Mouse (Mus musculus): ENCODE data around the gene Prkch. TPM values are rescaled to one million over a fixed set of nuclear protein-coding genes. Genes with fewer than 3 reads are reported as not detected.

The Prkch gene
- total and polyA plus RNA-seq, 2 experiments from 2014 or later = 10.4 to 16.7 TPM

GRCm38 (mm10) chr12:73630596-73630995 lies 46.0 kb downstream of the Prkch start:
- Histone ChIP-seq H3K4me1 (ENCODE audit: insufficient read depth) (no peaks in the 10 kb centered on the region), H3K27me3 (ENCODE audit: insufficient read depth, low read length) (no peaks in the 10 kb centered on the region), H3K4me2 (ENCODE audit: low read depth) (no peak overlapping the region), H3K9ac (no peak overlapping the region), H3K4me3 (ENCODE audit: low read depth, low read length) (no peak overlapping the region), H3K36me3 (ENCODE audit: insufficient read depth) (no peaks in the 10 kb centered on the region), H3K9me3 (ENCODE audit: low read length) (no peaks in the 10 kb centered on the region), H3K27ac (ENCODE audit: low read depth, low read length) (no peak overlapping the region)
- no peak for TF ChIP-seq CTCF (IDR thresholded peaks at IDR 0.05; ENCODE audit: low read depth)
- DNase-seq (no peak), ATAC-seq (no peak)
- WGBS = 81% methylated on average over 11 of the region's 11 CpGs

GRCm38 (mm10) chr12:73631148-73631547 lies 46.6 kb downstream of the Prkch start:
- Histone ChIP-seq H3K9ac (no peak overlapping the region), H3K27me3 (ENCODE audit: insufficient read depth, low read length) (no peaks in the 10 kb centered on the region), H3K9me3 (ENCODE audit: low read length) (no peaks in the 10 kb centered on the region), H3K27ac (ENCODE audit: low read depth, low read length) (no peak overlapping the region), H3K4me3 (ENCODE audit: low read depth, low read length) (no peak overlapping the region), H3K36me3 (ENCODE audit: insufficient read depth) (no peaks in the 10 kb centered on the region), H3K4me1 (ENCODE audit: insufficient read depth) (no peaks in the 10 kb centered on the region), H3K4me2 (ENCODE audit: low read depth) (no peak overlapping the region)
- 74% methylated on average over 11 of the region's 11 CpGs for WGBS
- ATAC-seq = no peak
- TF ChIP-seq CTCF (IDR thresholded peaks at IDR 0.05; ENCODE audit: low read depth) = no peak
- DNase-seq = no peak

GRCm38 (mm10) chr12:73632671-73633244 lies 48.2 kb downstream of the Prkch start:
- no peak overlapping the region for H3K4me2 ChIP-seq (ENCODE audit: low read depth)
- DNase-seq (no peak), ATAC-seq (no peak)
- WGBS = 28% methylated on average over 8 of the region's 8 CpGs
- no peak overlapping the region for H3K27ac ChIP-seq (ENCODE audit: low read depth, low read length)
- TF ChIP-seq CTCF (IDR thresholded peaks at IDR 0.05; ENCODE audit: low read depth) = no peak
- H3K9ac ChIP-seq = no peak overlapping the region
- H3K4me3 ChIP-seq (ENCODE audit: low read depth, low read length) = no peak overlapping the region
- no peaks in the 10 kb centered on the region for H3K9me3 ChIP-seq (ENCODE audit: low read length)
- no peaks in the 10 kb centered on the region for H3K27me3 ChIP-seq (ENCODE audit: insufficient read depth, low read length)
- no peaks in the 10 kb centered on the region for H3K4me1 ChIP-seq (ENCODE audit: insufficient read depth)
- H3K36me3 ChIP-seq (ENCODE audit: insufficient read depth) = no peaks in the 10 kb centered on the region

GRCm38 (mm10) chr12:73633707-73634106 lies 49.1 kb downstream of the Prkch start:
- H3K4me1 ChIP-seq (ENCODE audit: insufficient read depth) = no peaks in the 10 kb centered on the region
- WGBS = 91% methylated on average over 4 of the region's 4 CpGs
- no peak overlapping the region for H3K4me2 ChIP-seq (ENCODE audit: low read depth)
- H3K27ac ChIP-seq (ENCODE audit: low read depth, low read length) = no peak overlapping the region
- no peak overlapping the region for H3K9ac ChIP-seq
- H3K4me3 ChIP-seq (ENCODE audit: low read depth, low read length) = no peak overlapping the region
- no peaks in the 10 kb centered on the region for H3K9me3 ChIP-seq (ENCODE audit: low read length)
- ATAC-seq (no peak), DNase-seq (no peak)
- no peaks in the 10 kb centered on the region for H3K27me3 ChIP-seq (ENCODE audit: insufficient read depth, low read length)
- no peaks in the 10 kb centered on the region for H3K36me3 ChIP-seq (ENCODE audit: insufficient read depth)
- no peak for TF ChIP-seq CTCF (IDR thresholded peaks at IDR 0.05; ENCODE audit: low read depth)

- Histone ChIP-seq H3K36me3 (ENCODE audit: insufficient read depth) (no peaks in the 10 kb centered on the region), H3K9me3 (ENCODE audit: low read length) (no peaks in the 10 kb centered on the region), H3K27me3 (ENCODE audit: insufficient read depth, low read length) (no peaks in the 10 kb centered on the region), H3K4me1 (ENCODE audit: insufficient read depth) (no peaks in the 10 kb centered on the region), H3K4me3 (ENCODE audit: low read depth, low read length) (no peak overlapping the region), H3K27ac (ENCODE audit: low read depth, low read length) (no peak overlapping the region), H3K9ac (no peak overlapping the region), H3K4me2 (ENCODE audit: low read depth) (no peak overlapping the region)
- DNase-seq (no peak), ATAC-seq (no peak)
- TF ChIP-seq CTCF (IDR thresholded peaks at IDR 0.05; ENCODE audit: low read depth) = no peak
- 89% methylated on average over 2 of the region's 2 CpGs for WGBS
Observed at GRCm38 (mm10) chr12:73639571-73639970, 55.0 kb downstream of the Prkch start.

GRCm38 (mm10) chr12:73641183-73641582 lies 56.6 kb downstream of the Prkch start:
- Histone ChIP-seq H3K9ac (no peak overlapping the region), H3K4me2 (ENCODE audit: low read depth) (no peak overlapping the region), H3K27ac (ENCODE audit: low read depth, low read length) (no peak overlapping the region), H3K4me1 (ENCODE audit: insufficient read depth) (no peaks in the 10 kb centered on the region), H3K27me3 (ENCODE audit: insufficient read depth, low read length) (no peaks in the 10 kb centered on the region), H3K4me3 (ENCODE audit: low read depth, low read length) (no peak overlapping the region), H3K9me3 (ENCODE audit: low read length) (no peaks in the 10 kb centered on the region), H3K36me3 (ENCODE audit: insufficient read depth) (no peaks in the 10 kb centered on the region)
- DNase-seq (no peak), ATAC-seq (no peak)
- TF ChIP-seq CTCF (IDR thresholded peaks at IDR 0.05; ENCODE audit: low read depth) = no peak
- 53% methylated on average over 13 of the region's 13 CpGs for WGBS

- H3K4me2 ChIP-seq (ENCODE audit: low read depth) = no peak overlapping the region
- H3K36me3 ChIP-seq (ENCODE audit: insufficient read depth) = no peaks in the 10 kb centered on the region
- no peak for DNase-seq
- ATAC-seq = no peak
- no peak for TF ChIP-seq CTCF (IDR thresholded peaks at IDR 0.05; ENCODE audit: low read depth)
- no peaks in the 10 kb centered on the region for H3K9me3 ChIP-seq (ENCODE audit: low read length)
- no peak overlapping the region for H3K9ac ChIP-seq
- H3K27ac ChIP-seq (ENCODE audit: low read depth, low read length) = no peak overlapping the region
- no peak overlapping the region for H3K4me3 ChIP-seq (ENCODE audit: low read depth, low read length)
- H3K27me3 ChIP-seq (ENCODE audit: insufficient read depth, low read length) = no peaks in the 10 kb centered on the region
- H3K4me1 ChIP-seq (ENCODE audit: insufficient read depth) = no peaks in the 10 kb centered on the region
- 89% methylated on average over 6 of the region's 6 CpGs for WGBS
Observed at GRCm38 (mm10) chr12:73645216-73645615, 60.6 kb downstream of the Prkch start.
